Mouse (Mus musculus) myocyte (in vitro differentiated cells): Measurements from ENCODE around the gene Tspan14. TPM values are rescaled to one million over a fixed set of nuclear protein-coding genes. Genes with fewer than 3 reads are reported as not detected.
A peak's percentile ranks its signal among the peaks of the same experiment; 100 is the strongest.

Experiments
- H3K27me3 ChIP-seq: one replicate; pipeline ENCODE4 v1.6.1; 2011; ENCODE audit not compliant: control insufficient read depth, insufficient read depth, insufficient read length
- H3K36me3 ChIP-seq: one replicate; pipeline ENCODE4 v1.6.1; 2011; ENCODE audit not compliant: control insufficient read depth, insufficient read depth
- H3K4me2 ChIP-seq: one replicate; pipeline ENCODE4 v1.6.1; 2011; ENCODE audit warnings: low read depth, control low read depth
- H3K4me3 ChIP-seq: one replicate; pipeline ENCODE4 v1.5.1; 2011; ENCODE audit warnings: mild to moderate bottlenecking, control low read depth, moderate library complexity
- H3K79me2 ChIP-seq: one replicate; pipeline ENCODE4 v1.6.1; 2011; ENCODE audit not compliant: control insufficient read depth, insufficient read depth
- H3ac ChIP-seq: one replicate; pipeline ENCODE4 v1.6.1; 2011; ENCODE audit not compliant: control insufficient read depth, insufficient read length
- CEBPB ChIP-seq: IDR thresholded peaks from 2 replicates; pipeline ENCODE4 v1.6.1; 2011; ENCODE audit warnings: mild to moderate bottlenecking, moderate library complexity; ENCODE audit not compliant: poor library complexity, insufficient read depth, severe bottlenecking
- E2F4 ChIP-seq: IDR thresholded peaks from one replicate; pipeline ENCODE4 v1.6.1; 2011; ENCODE audit warnings: mild to moderate bottlenecking, control low read depth, moderate library complexity; ENCODE audit not compliant: insufficient read depth
- MAX ChIP-seq: IDR thresholded peaks from one replicate; pipeline ENCODE4 v1.6.1; 2011; ENCODE audit warnings: low read depth, mild to moderate bottlenecking, control low read depth
- MYOD1 ChIP-seq, 3 experiments: IDR thresholded peaks; one replicate each; pipeline ENCODE4 v1.6.1; 2011; ENCODE audit warnings: control low read depth in 2 of 3, low read depth in 2 of 3, mild to moderate bottlenecking in 2 of 3, moderate library complexity in 1 of 3; ENCODE audit not compliant: insufficient read length in 2 of 3, control insufficient read depth in 1 of 3
- MYOG ChIP-seq, 3 experiments: IDR thresholded peaks; one replicate each; pipeline ENCODE4 v1.6.1; 2011; ENCODE audit warnings: control low read depth in 2 of 3, low read depth in 2 of 3, mild to moderate bottlenecking in 2 of 3; ENCODE audit not compliant: insufficient read length in 2 of 3, control insufficient read depth in 1 of 3, insufficient read depth in 1 of 3
- POLR2A ChIP-seq: IDR thresholded peaks from one replicate; pipeline ENCODE4 v1.6.1; 2011; ENCODE audit warnings: low read depth, mild to moderate bottlenecking, control low read depth, moderate library complexity; ENCODE audit not compliant: insufficient read length
- POLR2AphosphoS2 ChIP-seq: IDR thresholded peaks from one replicate; pipeline ENCODE4 v1.6.1; 2011; ENCODE audit warnings: low read depth, control low read depth; ENCODE audit not compliant: insufficient read length
- REST ChIP-seq: IDR thresholded peaks from one replicate; pipeline ENCODE4 v1.6.1; 2011; ENCODE audit warnings: mild to moderate bottlenecking, control low read depth, moderate library complexity; ENCODE audit not compliant: insufficient read depth, insufficient read length
- SRF ChIP-seq: IDR thresholded peaks from one replicate; pipeline ENCODE4 v1.6.1; 2011; ENCODE audit warnings: low read depth; ENCODE audit not compliant: control insufficient read depth, insufficient read length
- TCF12 ChIP-seq: IDR thresholded peaks from one replicate; pipeline ENCODE4 v1.6.1; 2011; ENCODE audit warnings: mild to moderate bottlenecking, control low read depth; ENCODE audit not compliant: poor library complexity, insufficient read depth, severe bottlenecking
- TCF3 ChIP-seq: IDR thresholded peaks from one replicate; pipeline ENCODE4 v1.6.1; 2011; ENCODE audit warnings: low read depth, control low read depth; ENCODE audit not compliant: insufficient read length
- USF1 ChIP-seq: IDR thresholded peaks from one replicate; pipeline ENCODE4 v1.6.1; 2011; ENCODE audit warnings: low read depth, mild to moderate bottlenecking, control low read depth, moderate library complexity
- polyA plus RNA-seq: library from polyadenylated mRNA; unstranded; fragments of >200 nt; fragmentation: generic; extraction: Trizol; gene quantifications from one replicate; pipeline ENCODE4 v1.2.1, GENCODE M21; 2012; ENCODE audit warnings: missing spikeins

Tspan14 gene
- polyA plus RNA-seq, 1 experiment, result 90.6 TPM

GRCm38 (mm10) chr14:40952715-40953114 is 13.9 kb downstream of the Tspan14 start:
- TF ChIP-seq CEBPB (no peak), SRF (no peak), MAX (no peak), TCF12 (no peak), MYOG (IDR thresholded peaks at IDR 0.05; ENCODE audit: control insufficient read depth in 1 of 3, insufficient read depth in 1 of 3, insufficient read length in 2 of 3, low read depth in 2 of 3) (peak in 1 of 3 experiments; percentile 75), E2F4 (no peak), TCF3 (peak; percentile 18), USF1 (no peak), REST (no peak), MYOD1 (IDR thresholded peaks at IDR 0.05; ENCODE audit: control insufficient read depth in 1 of 3, insufficient read length in 2 of 3, low read depth in 2 of 3) (peak in 2 of 3 experiments; percentile 59 to 63), POLR2A (no peak), POLR2AphosphoS2 (no peak)
- no peaks in the 10 kb centered on the region for H3K36me3 ChIP-seq

GRCm38 (mm10) chr14:40952301-40952700 is 14.3 kb downstream of the Tspan14 start:
- Histone ChIP-seq H3ac (no peak overlapping the region), H3K27me3 (no peaks in the 10 kb centered on the region), H3K4me2 (peak overlapping the region; percentile 85), H3K79me2 (peaks cover 77% of the 10 kb centered on the region), H3K36me3 (no peaks in the 10 kb centered on the region), H3K4me3 (no peak overlapping the region)
- no peak for TF ChIP-seq MYOD1 (IDR thresholded peaks at IDR 0.05; ENCODE audit: control insufficient read depth in 1 of 3, insufficient read length in 2 of 3, low read depth in 2 of 3)
- TF ChIP-seq TCF12, result no peak
- no peak for TF ChIP-seq MYOG (IDR thresholded peaks at IDR 0.05; ENCODE audit: control insufficient read depth in 1 of 3, insufficient read depth in 1 of 3, insufficient read length in 2 of 3, low read depth in 2 of 3)
- no peak for TF ChIP-seq E2F4
- TF ChIP-seq REST, result no peak
- TF ChIP-seq MAX, result no peak
- TF ChIP-seq SRF, result no peak
- TF ChIP-seq POLR2AphosphoS2, result no peak
- TF ChIP-seq TCF3, result no peak
- no peak for TF ChIP-seq POLR2A
- no peak for TF ChIP-seq USF1
- TF ChIP-seq CEBPB, result no peak

More at GRCm38 (mm10) chr14:40952715-40953114, 13.9 kb downstream of the Tspan14 start:
- Histone ChIP-seq H3K27me3 (no peaks in the 10 kb centered on the region), H3K4me2 (peak overlapping the region; percentile 85), H3K4me3 (no peak overlapping the region), H3ac (no peak overlapping the region), H3K79me2 (peaks cover 81% of the 10 kb centered on the region)

- H3ac ChIP-seq, result no peak overlapping the region
- no peak overlapping the region for H3K4me3 ChIP-seq
- H3K4me2 ChIP-seq, result peak overlapping the region; percentile 51
- TF ChIP-seq MYOD1 (IDR thresholded peaks at IDR 0.05; ENCODE audit: control insufficient read depth in 1 of 3, insufficient read length in 2 of 3, low read depth in 2 of 3) (no peak), POLR2AphosphoS2 (no peak)
- peaks cover 8% of the 10 kb centered on the region for H3K36me3 ChIP-seq
- H3K27me3 ChIP-seq, result no peaks in the 10 kb centered on the region
- H3K79me2 ChIP-seq, result peaks cover 91% of the 10 kb centered on the region
Measured at GRCm38 (mm10) chr14:40949730-40950614, 16.6 kb downstream of the Tspan14 start.

DNA sequence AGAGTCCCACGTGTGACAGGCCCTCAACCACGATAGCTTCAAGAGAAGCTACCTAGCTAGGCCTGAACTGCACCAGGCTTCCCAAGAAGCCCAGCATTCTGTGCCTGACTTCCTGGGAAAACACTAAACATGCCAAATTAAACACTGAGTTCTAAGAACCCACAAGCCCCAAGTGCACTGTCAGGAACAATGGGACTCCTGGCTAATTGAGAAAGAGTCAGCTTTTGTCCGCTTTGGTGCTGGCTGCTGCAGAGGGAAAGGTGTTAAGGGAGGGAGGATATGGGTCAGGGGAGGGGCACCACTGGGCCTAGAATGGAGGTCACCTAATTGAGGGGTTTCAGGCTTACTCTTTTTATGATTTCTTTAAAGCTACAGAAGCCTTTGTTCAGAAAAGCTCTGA is 17.6 kb downstream of the Tspan14 start:
- peak overlapping the region; percentile 46 for H3K4me2 ChIP-seq
- TF ChIP-seq USF1, result no peak
- no peak for TF ChIP-seq MAX
- no peak for TF ChIP-seq REST
- TF ChIP-seq E2F4, result no peak
- no peak for TF ChIP-seq CEBPB
- no peak for TF ChIP-seq MYOG (IDR thresholded peaks at IDR 0.05; ENCODE audit: control insufficient read depth in 1 of 3, insufficient read depth in 1 of 3, insufficient read length in 2 of 3, low read depth in 2 of 3)
- no peak for TF ChIP-seq TCF12
- TF ChIP-seq TCF3, result no peak
- no peak for TF ChIP-seq SRF
- no peak for TF ChIP-seq POLR2A
- TF ChIP-seq MYOD1 (IDR thresholded peaks at IDR 0.05; ENCODE audit: control insufficient read depth in 1 of 3, insufficient read length in 2 of 3, low read depth in 2 of 3), result no peak
- TF ChIP-seq POLR2AphosphoS2, result no peak
- H3K4me3 ChIP-seq, result no peak overlapping the region
- no peaks in the 10 kb centered on the region for H3K27me3 ChIP-seq
- peaks cover 13% of the 10 kb centered on the region for H3K36me3 ChIP-seq
- no peak overlapping the region for H3ac ChIP-seq
- H3K79me2 ChIP-seq, result peaks cover 91% of the 10 kb centered on the region

- Histone ChIP-seq H3K4me3 (no peak overlapping the region), H3K4me2 (peak overlapping the region; percentile 46), H3K27me3 (no peaks in the 10 kb centered on the region), H3K36me3 (peaks cover 13% of the 10 kb centered on the region), H3ac (no peak overlapping the region), H3K79me2 (peaks cover 91% of the 10 kb centered on the region)
- TF ChIP-seq SRF (no peak), MYOG (IDR thresholded peaks at IDR 0.05; ENCODE audit: control insufficient read depth in 1 of 3, insufficient read depth in 1 of 3, insufficient read length in 2 of 3, low read depth in 2 of 3) (peak in 1 of 3 experiments; percentile 50), MYOD1 (IDR thresholded peaks at IDR 0.05; ENCODE audit: control insufficient read depth in 1 of 3, insufficient read length in 2 of 3, low read depth in 2 of 3) (peak in 1 of 3 experiments; percentile 18)
Measured at GRCm38 (mm10) chr14:40948522-40948921, 18.1 kb downstream of the Tspan14 start.
